Mouse (Mus musculus) testis, adult 2 months (tissue): ENCODE measurements around the gene Actg2.

Experiments used
- CTCF ChIP-seq: fragments of 200-500 bp; IDR thresholded peaks from 2 replicates; pipeline ENCODE4 v1.5.1; 2012; ENCODE audit warnings: low read depth, mild to moderate bottlenecking, inconsistent platforms, low read length, moderate library complexity; ENCODE audit not compliant: control insufficient read depth, insufficient read depth, insufficient replicate concordance
- POLR2A ChIP-seq: fragments of 200-500 bp; IDR thresholded peaks from 2 replicates; pipeline ENCODE4 v1.6.1; 2012; ENCODE audit warnings: low read depth, mild to moderate bottlenecking, inconsistent platforms, low read length, moderate library complexity; ENCODE audit not compliant: control insufficient read depth

DNA sequence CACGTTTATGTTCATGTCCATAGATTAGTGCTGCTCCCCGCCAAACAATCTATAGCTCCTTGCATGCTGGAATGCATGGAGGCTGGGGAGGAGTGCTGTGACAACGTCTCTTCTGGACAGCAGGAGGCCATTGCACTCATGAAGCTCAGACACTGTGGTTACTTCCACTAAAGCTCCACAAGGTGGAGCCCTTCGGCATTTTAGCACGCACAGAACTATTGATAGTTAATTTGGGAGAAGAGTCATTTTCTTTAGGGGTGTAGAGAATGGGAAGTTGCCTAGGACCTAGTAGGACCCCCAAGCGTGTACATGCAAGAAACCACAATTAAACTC, 46.8 kb upstream of the Actg2 start:
- TF ChIP-seq POLR2A: no peak
- TF ChIP-seq CTCF: peak; percentile 52; the same call in 1 of the 2 replicates
